Mouse (Mus musculus): ENCODE measurements around the gene Sh3pxd2b. TPM values are rescaled to one million over a fixed set of nuclear protein-coding genes. Genes with fewer than 3 reads are reported as not detected.
"Not testable (repeated sequence)": the region's sequence is repeated elsewhere in the genome, so short reads cannot be mapped to it uniquely, and the experiment has no call there.

Gene Sh3pxd2b
- polyA plus RNA-seq (2015; fragmentation: Nextera tagmentation; extraction: Ambion mirVana): 23.4 and 23.6 TPM in 2 replicates

DNA sequence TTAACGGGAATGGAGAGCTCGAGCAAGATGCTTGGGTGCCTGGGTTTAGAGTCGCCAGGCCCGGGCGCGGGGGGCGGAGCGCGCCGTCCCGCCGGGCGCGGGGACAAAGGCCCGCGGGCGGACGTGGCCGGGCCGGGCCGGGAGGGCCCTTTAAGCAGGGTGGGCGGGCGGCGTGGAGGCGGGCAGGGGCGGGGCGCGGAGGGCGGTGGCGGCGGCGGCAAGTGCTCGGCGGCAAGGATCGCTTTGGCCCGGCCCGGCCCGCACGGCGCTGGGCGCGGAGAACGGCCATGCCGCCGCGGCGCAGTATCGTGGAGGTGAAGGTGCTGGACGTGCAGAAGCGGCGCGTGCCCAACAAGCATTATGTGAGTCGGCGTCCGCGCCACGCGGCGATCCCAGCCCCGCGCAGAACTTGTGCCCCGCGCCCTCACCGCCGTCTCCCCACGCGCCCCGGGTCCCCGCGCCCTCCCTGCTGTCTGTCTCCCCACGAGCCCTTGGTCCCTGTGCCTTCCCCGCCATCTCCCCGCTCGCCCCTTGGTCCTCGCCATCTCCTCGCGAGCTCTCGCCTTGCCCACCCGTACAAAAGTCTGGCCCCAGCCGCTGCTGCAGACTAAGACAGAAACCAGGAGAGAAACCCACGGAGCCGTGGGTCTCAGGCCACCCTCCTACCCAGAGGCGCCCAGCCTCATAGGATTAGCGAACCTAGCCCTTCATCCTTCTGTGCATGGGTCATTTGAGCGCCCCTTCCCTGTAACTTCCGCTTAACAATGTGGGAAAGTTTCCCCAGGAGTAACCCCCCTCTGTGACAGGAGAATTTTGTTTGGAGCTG is at the start of gene Sh3pxd2b:
Gene Sh3pxd2b, plus strand, starts transcription at position 214 of the 826 bp plus-strand sequence.
- Histone ChIP-seq H3K9me3 (ENCODE audit: control insufficient read depth, low read length) (no peaks in the 10 kb centered on the region), H3K4me3 (ENCODE audit: low read length) (peak within 1 kb of the TSS; percentile 89), H3K36me3 (ENCODE audit: control insufficient read depth, insufficient read depth, low read length) (peaks cover 13% of the 10 kb centered on the region), H3K27ac (ENCODE audit: low read length) (peak within 1 kb of the TSS; percentile 81), H3K4me1 (replicated peaks; ENCODE audit: control insufficient read depth, insufficient read depth, low read length) (peaks cover 15% of the 10 kb centered on the region), H3K9ac (ENCODE audit: low read length) (peak within 1 kb of the TSS; percentile 96), H3K27me3 (ENCODE audit: control insufficient read depth, insufficient read depth, low read depth, low read length) (no peaks in the 10 kb centered on the region), H3K4me2 (ENCODE audit: low read depth, low read length) (peak within 1 kb of the TSS; percentile 80)
- peak; percentile 87 for ATAC-seq (ENCODE audit: low read depth)
- under 1% methylated on average over 73 of the region's 86 CpGs for WGBS

DNA sequence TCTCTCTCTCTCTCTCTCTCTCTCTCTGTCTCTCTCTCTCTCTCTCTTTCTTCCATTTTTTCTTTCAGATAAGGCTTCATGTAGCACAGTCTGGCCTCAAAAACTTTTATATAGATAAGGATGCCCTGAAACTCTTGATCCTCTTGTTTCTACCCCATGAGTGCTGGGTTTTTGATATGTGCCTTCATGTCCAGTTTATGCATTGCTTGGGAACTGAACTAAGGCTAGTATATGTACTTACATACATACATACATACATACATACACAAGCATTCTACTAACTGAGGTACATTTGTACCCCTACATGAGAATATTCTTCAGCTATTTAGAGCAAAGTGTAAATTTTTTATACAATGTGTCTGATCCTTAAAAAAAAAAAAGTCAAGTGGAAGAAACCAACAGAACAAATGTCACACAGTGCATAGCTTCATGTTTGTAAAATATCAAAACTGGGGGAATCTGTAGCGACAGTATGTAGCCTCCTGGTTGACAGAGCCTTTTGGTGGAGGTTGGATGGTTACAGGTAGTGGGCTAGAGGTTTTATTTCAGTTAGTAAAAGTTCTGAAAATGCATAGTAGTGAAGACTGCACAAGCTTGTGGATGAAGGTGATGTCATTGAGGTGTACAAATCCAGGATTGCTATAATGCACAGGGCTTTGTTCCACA is 49.6 kb upstream of the Sh3pxd2b start:
- H3K36me3 ChIP-seq (ENCODE audit: control insufficient read depth, insufficient read depth, low read length): no peaks in the 10 kb centered on the region
- no peaks in the 10 kb centered on the region for H3K4me1 ChIP-seq (replicated peaks; ENCODE audit: control insufficient read depth, insufficient read depth, low read length)
- H3K4me2 ChIP-seq (ENCODE audit: low read depth, low read length): no peak overlapping the region
- no peaks in the 10 kb centered on the region for H3K9me3 ChIP-seq (ENCODE audit: control insufficient read depth, low read length)
- WGBS: 89% methylated on average over 1 of the region's 1 CpGs
- no peak for ATAC-seq (ENCODE audit: low read depth)
- H3K4me3 ChIP-seq (ENCODE audit: low read length): no peak overlapping the region
- H3K27me3 ChIP-seq (ENCODE audit: control insufficient read depth, insufficient read depth, low read depth, low read length): peaks cover 3% of the 10 kb centered on the region; the same call in 1 of the 2 replicates
- no peak overlapping the region for H3K9ac ChIP-seq (ENCODE audit: low read length)
- H3K27ac ChIP-seq (ENCODE audit: low read length): no peak overlapping the region

DNA sequence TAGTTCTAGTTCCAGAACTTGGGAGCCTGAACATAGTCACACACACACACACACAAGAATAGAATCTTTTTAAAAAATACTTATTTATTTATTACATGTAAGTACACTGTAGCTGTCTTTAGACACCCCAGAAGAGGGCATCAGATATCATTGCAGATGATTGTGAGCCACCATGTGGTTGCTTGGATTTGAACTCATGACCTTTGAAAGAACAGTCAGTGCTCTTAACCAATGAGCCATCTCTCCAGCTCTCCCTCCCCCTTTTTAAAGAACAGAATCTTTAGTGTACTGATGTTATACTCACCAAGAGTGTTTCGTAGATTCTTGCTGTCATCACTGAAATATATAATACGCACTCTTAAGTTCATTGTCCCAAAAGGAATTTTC is 49.1 kb upstream of the Sh3pxd2b start:
- no peaks in the 10 kb centered on the region for H3K9me3 ChIP-seq (ENCODE audit: control insufficient read depth, low read length)
- H3K9ac ChIP-seq (ENCODE audit: low read length): no peak overlapping the region
- H3K4me1 ChIP-seq (replicated peaks; ENCODE audit: control insufficient read depth, insufficient read depth, low read length): no peaks in the 10 kb centered on the region
- H3K4me3 ChIP-seq (ENCODE audit: low read length): no peak overlapping the region
- ATAC-seq (ENCODE audit: low read depth): no peak
- H3K36me3 ChIP-seq (ENCODE audit: control insufficient read depth, insufficient read depth, low read length): no peaks in the 10 kb centered on the region
- H3K4me2 ChIP-seq (ENCODE audit: low read depth, low read length): no peak overlapping the region
- WGBS: 88% methylated on average over 2 of the region's 2 CpGs
- peaks cover 3% of the 10 kb centered on the region; the same call in 1 of the 2 replicates for H3K27me3 ChIP-seq (ENCODE audit: control insufficient read depth, insufficient read depth, low read depth, low read length)
- H3K27ac ChIP-seq (ENCODE audit: low read length): no peak overlapping the region

DNA sequence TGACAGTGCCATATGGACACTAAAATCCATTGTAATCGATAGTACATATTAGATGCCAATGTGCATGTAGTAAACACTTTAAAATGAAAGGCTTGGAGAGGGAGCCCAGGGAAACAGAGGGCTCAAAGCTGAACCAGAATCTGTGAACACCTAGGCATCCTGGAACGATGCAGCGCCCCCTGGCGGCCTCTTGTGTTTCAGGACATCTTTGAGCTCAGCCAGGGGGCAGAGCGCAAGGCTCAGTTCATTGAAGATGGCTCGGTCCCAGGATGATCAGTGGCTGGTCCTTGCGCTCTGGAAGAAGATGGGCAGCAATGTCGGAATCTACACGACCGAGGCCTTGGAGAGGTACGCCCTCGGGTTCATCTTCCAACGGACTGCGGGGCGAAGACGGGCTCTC is 47.8 kb upstream of the Sh3pxd2b start, which contains the start of gene Hbq1a:
Gene Hbq1a, plus strand, starts transcription at position 205 of the 400 bp plus-strand sequence.
- peak; percentile 56 for ATAC-seq (ENCODE audit: low read depth)
- WGBS: 4% methylated on average over 16 of the region's 16 CpGs
- H3K27me3 ChIP-seq (ENCODE audit: control insufficient read depth, insufficient read depth, low read depth, low read length); H3K9ac ChIP-seq (ENCODE audit: low read length); H3K4me3 ChIP-seq (ENCODE audit: low read length); H3K4me1 ChIP-seq (replicated peaks; ENCODE audit: control insufficient read depth, insufficient read depth, low read length); H3K9me3 ChIP-seq (ENCODE audit: control insufficient read depth, low read length); H3K27ac ChIP-seq (ENCODE audit: low read length); H3K36me3 ChIP-seq (ENCODE audit: control insufficient read depth, insufficient read depth, low read length): not testable (repeated sequence)
- H3K4me2 ChIP-seq (ENCODE audit: low read depth, low read length): peak within 1 kb of the TSS; percentile 39

DNA sequence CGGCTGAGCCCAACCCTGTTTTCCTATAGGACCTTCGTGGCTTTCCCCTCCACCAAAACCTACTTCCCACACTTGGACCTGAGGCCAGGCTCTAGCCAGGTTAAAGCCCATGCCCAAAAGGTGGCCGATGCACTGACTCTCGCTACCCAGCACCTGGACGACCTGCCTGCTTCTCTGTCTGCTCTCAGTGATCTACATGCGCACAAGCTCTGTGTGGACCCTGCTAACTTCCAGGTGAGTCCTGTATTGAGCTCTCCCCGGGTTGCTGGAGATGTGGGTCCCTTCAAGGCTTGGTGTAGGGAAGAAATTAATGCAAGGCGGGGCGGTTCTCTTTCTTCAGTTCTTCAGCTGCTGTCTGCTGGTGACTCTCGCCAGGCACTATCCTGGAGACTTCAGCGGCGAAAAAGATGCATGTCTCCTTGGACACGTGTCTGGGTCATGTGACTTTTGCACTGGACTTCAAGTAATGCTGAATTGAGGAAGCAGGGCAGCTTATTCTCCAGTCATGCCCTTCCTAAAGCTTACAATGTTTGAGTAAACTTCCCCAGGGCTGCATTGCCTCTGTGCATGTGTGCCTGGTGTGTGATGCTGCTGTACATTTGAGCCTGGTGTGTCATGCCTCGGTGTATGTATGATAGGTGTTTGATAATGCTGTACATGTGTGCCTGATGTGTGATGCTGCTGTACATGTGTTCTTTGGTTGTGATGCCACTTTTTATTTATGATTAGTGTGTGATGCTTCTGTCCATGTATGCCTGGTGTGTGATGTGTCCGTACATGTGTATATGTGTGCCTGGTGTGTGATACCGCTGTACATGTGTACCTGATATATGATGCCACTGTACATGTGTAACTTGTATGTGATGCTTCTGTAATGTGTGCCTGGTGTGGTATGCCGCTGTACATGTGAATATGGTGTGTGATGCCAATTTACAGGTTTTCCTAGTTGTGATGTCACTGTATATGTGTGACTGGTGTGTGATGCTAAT is 47.0 kb upstream of the Sh3pxd2b start:
- Histone ChIP-seq H3K27me3 (ENCODE audit: control insufficient read depth, insufficient read depth, low read depth, low read length) (peaks cover 3% of the 10 kb centered on the region; the same call in 1 of the 2 replicates), H3K27ac (ENCODE audit: low read length) (no peak overlapping the region), H3K4me2 (ENCODE audit: low read depth, low read length) (peak overlapping the region; percentile 39), H3K9me3 (ENCODE audit: control insufficient read depth, low read length) (no peaks in the 10 kb centered on the region), H3K36me3 (ENCODE audit: control insufficient read depth, insufficient read depth, low read length) (no peaks in the 10 kb centered on the region), H3K9ac (ENCODE audit: low read length) (no peak overlapping the region), H3K4me3 (ENCODE audit: low read length) (no peak overlapping the region), H3K4me1 (replicated peaks; ENCODE audit: control insufficient read depth, insufficient read depth, low read length) (no peaks in the 10 kb centered on the region)
- WGBS: 43% methylated on average over 14 of the region's 17 CpGs
- ATAC-seq (ENCODE audit: low read depth): 0 out of 2 replicates have a peak, but pooled peaks have one; percentile 21

DNA sequence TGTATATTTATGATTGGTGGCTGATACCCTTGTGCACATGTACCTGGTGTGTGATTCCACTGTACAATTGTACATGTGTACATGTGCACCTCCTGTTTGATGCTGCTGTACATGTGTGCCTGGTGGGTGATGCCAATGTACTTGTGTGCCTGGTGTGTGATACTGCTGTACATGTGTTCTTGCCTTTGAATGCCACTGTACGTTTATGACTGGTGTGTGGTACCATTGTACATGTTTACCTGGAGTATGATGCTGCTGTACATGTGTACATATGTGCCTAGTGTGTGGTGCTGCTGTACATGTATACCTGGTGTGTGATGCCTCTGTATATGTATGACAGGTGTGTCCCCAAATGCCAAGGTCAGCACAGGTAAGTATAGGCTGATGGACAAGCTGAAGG is 46.1 kb upstream of the Sh3pxd2b start:
- H3K4me2 ChIP-seq (ENCODE audit: low read depth, low read length): no peak overlapping the region
- no peak for ATAC-seq (ENCODE audit: low read depth)
- 60% methylated on average over 1 of the region's 1 CpGs for WGBS
- H3K4me1 ChIP-seq (replicated peaks; ENCODE audit: control insufficient read depth, insufficient read depth, low read length): no peaks in the 10 kb centered on the region
- H3K4me3 ChIP-seq (ENCODE audit: low read length): no peak overlapping the region
- peaks cover 3% of the 10 kb centered on the region; the same call in 1 of the 2 replicates for H3K27me3 ChIP-seq (ENCODE audit: control insufficient read depth, insufficient read depth, low read depth, low read length)
- H3K36me3 ChIP-seq (ENCODE audit: control insufficient read depth, insufficient read depth, low read length): no peaks in the 10 kb centered on the region
- no peak overlapping the region for H3K27ac ChIP-seq (ENCODE audit: low read length)
- H3K9ac ChIP-seq (ENCODE audit: low read length): no peak overlapping the region
- no peaks in the 10 kb centered on the region for H3K9me3 ChIP-seq (ENCODE audit: control insufficient read depth, low read length)

DNA sequence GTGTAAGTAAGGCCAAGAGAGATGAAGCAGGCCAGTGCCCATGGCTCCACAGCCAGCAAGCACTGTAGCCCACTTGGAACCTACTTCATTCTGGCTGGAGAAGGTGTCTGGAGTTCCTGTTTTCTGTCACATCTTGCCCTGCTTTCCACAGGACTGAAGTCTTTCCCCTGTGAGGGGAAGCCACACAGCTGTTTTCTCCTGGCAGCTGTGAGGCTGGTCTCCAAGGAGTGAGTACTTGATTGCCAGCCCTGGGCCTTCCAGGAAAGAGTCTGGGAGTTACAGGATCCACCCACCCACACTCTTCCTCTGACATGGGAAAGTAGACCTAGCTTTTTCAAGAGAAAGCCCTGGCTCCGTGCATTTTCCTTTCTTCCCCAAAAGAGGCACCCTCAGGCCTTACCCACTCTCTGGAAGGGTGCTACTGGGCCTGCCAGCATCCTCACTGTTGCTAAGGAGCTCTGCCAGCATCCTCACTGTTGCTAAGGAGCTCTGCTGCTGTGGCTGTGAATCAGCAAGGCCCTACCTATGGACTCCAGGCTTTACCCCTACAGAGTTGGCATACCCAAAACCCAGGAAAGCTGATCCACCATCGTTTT is 44.7 kb upstream of the Sh3pxd2b start:
- H3K27me3 ChIP-seq (ENCODE audit: control insufficient read depth, insufficient read depth, low read depth, low read length): peaks cover 3% of the 10 kb centered on the region; the same call in 1 of the 2 replicates
- H3K4me3 ChIP-seq (ENCODE audit: low read length): no peak overlapping the region
- ATAC-seq (ENCODE audit: low read depth): no peak
- no peaks in the 10 kb centered on the region for H3K4me1 ChIP-seq (replicated peaks; ENCODE audit: control insufficient read depth, insufficient read depth, low read length)
- no peaks in the 10 kb centered on the region for H3K9me3 ChIP-seq (ENCODE audit: control insufficient read depth, low read length)
- no peaks in the 10 kb centered on the region for H3K36me3 ChIP-seq (ENCODE audit: control insufficient read depth, insufficient read depth, low read length)
- H3K4me2 ChIP-seq (ENCODE audit: low read depth, low read length): no peak overlapping the region
- no peak overlapping the region for H3K9ac ChIP-seq (ENCODE audit: low read length)
- 40% methylated on average over 2 of the region's 2 CpGs for WGBS
- no peak overlapping the region for H3K27ac ChIP-seq (ENCODE audit: low read length)

DNA sequence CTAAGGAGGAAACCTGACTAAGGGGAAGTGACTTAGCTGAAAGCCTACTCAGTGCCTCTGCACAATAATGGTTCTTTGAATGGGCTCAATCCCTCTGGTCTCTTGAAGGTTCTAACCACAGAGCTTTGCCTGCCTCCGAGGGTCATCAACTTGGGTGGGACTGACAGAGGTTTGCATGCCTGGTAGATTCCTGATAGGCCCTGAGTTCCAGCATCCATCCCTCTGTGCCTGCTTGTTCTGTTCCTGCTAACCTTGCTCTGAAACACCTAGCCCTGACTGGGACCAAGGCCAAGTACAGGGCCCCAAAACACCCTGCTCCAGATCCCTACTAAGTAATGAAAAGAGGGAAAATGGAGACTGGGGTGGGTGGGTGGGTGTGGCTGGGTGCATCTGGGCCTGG is 44.2 kb upstream of the Sh3pxd2b start:
- no peaks in the 10 kb centered on the region for H3K36me3 ChIP-seq (ENCODE audit: control insufficient read depth, insufficient read depth, low read length)
- ATAC-seq (ENCODE audit: low read depth): no peak
- H3K9me3 ChIP-seq (ENCODE audit: control insufficient read depth, low read length): no peaks in the 10 kb centered on the region
- H3K4me2 ChIP-seq (ENCODE audit: low read depth, low read length): no peak overlapping the region
- peaks cover 3% of the 10 kb centered on the region; the same call in 1 of the 2 replicates for H3K27me3 ChIP-seq (ENCODE audit: control insufficient read depth, insufficient read depth, low read depth, low read length)
- WGBS: 74% methylated on average over 1 of the region's 1 CpGs
- no peaks in the 10 kb centered on the region for H3K4me1 ChIP-seq (replicated peaks; ENCODE audit: control insufficient read depth, insufficient read depth, low read length)
- no peak overlapping the region for H3K9ac ChIP-seq (ENCODE audit: low read length)
- no peak overlapping the region for H3K4me3 ChIP-seq (ENCODE audit: low read length)
- no peak overlapping the region for H3K27ac ChIP-seq (ENCODE audit: low read length)

Data from lung, embryonic 16.5 days (tissue).